Mouse (Mus musculus) kidney, adult 2 months (tissue): ENCODE data around the gene Ptprm.

Experiments used
- CTCF ChIP-seq: fragments of 200-500 bp; conservative IDR thresholded peaks from 2 replicates; pipeline ENCODE4 v1.5.1; 2011; ENCODE audit warnings: low read depth, mild to moderate bottlenecking, control low read depth, low read length, moderate library complexity, mixed read lengths; ENCODE audit not compliant: insufficient read depth, insufficient read length
- POLR2A ChIP-seq: fragments of 200-500 bp; IDR thresholded peaks from one replicate; pipeline ENCODE4 v1.6.1; 2011; ENCODE audit warnings: low read depth, low read length, control low read depth

- TF ChIP-seq CTCF (no peak), POLR2A (no peak)
Measured at GRCm38 (mm10) chr17:66781910-66782309, 572.3 kb downstream of the Ptprm start.
